Mouse (Mus musculus): ENCODE measurements around the gene Dcun1d2.

Gene Dcun1d2

GRCm38 (mm10) chr8:13206290-13206689 lies 81.6 kb downstream of the Dcun1d2 start:
- DNase-seq (ENCODE audit: low spot score in 2 of 2): no peak
